Mouse (Mus musculus) megakaryocyte-erythroid progenitor cell, adult 5 weeks (primary cell): ENCODE measurements around the gene H2-M10.6. TPM values are rescaled to one million over a fixed set of nuclear protein-coding genes. Genes with fewer than 3 reads are reported as not detected.

Experiments used
- polyA plus RNA-seq: library from polyadenylated mRNA; stranded (reverse); fragments of >175 nt; gene quantifications from 2 replicates; pipeline ENCODE4 v1.2.3, GENCODE M21; 2012

H2-M10.6 gene
- polyA plus RNA-seq, result not detected in 2 replicates

DNA sequence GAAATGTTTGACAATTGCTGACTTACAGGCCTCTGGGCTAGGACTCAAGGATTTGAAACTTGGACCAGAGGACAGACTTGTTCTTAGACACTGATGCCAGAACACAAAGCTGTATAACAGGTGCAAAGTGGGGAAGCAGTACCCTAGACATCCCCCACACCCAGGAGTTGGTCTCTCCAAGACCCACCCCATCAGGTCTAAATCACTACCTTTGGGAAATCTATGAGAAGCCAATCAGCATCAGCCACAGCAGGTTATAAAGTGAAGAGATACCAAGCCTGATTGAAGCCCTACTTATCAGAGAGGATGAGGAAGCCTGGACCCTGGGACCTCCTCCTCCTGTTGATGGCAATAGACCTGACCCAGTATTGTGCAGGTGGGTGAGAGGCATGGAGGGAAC is at the start of gene H2-M10.6:
H2-M10.6 (plus strand) TSS at position 301 of the 400 bp plus-strand sequence.

DNA sequence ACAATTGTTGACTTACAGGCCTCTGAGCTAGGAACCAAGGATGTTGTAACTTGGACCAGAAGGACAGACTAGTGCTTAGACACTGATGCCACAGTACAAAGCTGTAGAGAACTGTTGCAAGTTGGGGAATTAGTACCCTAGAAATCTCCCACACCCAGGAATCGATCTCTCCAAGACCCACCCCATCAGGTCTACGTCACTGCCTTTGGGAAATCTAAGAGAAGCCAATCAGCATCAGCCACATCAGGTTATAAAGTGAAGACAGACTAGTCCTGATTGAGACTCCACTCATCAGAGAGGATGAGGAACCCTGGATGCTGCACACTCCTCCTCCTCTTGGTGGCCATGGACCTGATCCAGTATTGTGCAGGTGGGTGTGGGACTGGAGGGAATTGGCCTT is 39.4 kb upstream of the H2-M10.6 start, which contains the start of gene H2-M10.5:
H2-M10.5 (plus strand) TSS at position 301 of the 400 bp plus-strand sequence.

DNA sequence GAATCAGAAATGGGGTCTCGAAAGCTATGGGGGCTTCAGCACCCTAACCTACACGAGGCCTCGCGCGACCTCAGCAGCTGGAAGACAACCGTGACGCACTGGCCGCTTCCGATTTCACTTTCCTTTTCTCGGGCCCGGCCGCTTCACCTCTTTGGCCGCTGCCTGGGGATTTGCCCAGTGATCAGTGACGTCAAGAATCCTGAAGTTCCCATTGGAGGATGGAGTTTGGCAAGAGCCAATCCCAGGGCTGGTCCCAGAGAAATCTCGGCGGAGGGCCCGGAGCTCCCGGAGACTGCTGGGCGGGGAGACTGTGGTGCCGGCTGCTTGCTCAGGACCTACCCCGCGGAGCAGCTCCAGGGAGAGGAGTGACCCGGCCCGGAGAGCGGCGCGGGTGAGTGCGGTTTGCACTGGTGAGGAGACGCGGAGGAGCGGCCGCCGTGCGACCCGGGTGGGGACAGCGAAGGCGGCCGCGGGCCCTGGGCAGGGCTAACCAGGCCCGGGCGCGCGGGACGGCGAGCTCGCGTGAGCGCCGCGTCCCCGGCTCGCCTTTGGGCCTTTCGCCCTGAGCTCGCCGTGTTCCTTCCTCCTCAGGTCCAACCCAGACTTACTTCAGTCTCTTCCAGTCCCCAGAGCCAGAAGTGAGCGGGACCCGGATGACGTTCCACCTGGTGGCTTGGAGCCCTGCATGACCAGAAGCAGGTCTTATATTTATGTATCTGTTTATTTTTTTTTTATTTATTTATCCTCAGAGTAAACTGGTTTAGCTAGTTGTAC is 25.1 kb downstream of the H2-M10.6 start, which contains the start of gene Trim26:
Trim26 (plus strand) TSS at position 261 of the 774 bp plus-strand sequence.

Other genes with a start within 250 kb of the H2-M10.6 start
- not detected in 2 replicates for gene H2-M9, start 169.5 kb upstream of the H2-M10.6 start, polyA plus RNA-seq
- not detected in 2 replicates for gene H2-M1, start 140.0 kb upstream of the H2-M10.6 start, polyA plus RNA-seq
- not detected in 2 replicates for gene H2-M10.5, start 39.3 kb upstream of the H2-M10.6 start, polyA plus RNA-seq
- gene Trim26, start 25.0 kb downstream of the H2-M10.6 start, polyA plus RNA-seq, result 19.3 and 20.1 TPM in 2 replicates
- gene Trim15, start 55.0 kb downstream of the H2-M10.6 start, polyA plus RNA-seq, result not detected in 2 replicates
- 0.89 and 1.6 TPM in 2 replicates for gene Trim10, start 57.4 kb downstream of the H2-M10.6 start, polyA plus RNA-seq
- not detected in 2 replicates for gene Trim40, start 78.0 kb downstream of the H2-M10.6 start, polyA plus RNA-seq
- not detected in 2 replicates for gene Trim31, start 85.9 kb downstream of the H2-M10.6 start, polyA plus RNA-seq
- gene Rnf39, start 130.7 kb downstream of the H2-M10.6 start, polyA plus RNA-seq, result 0.09 and 0.45 TPM in 2 replicates
- gene Ppp1r11, start 139.6 kb downstream of the H2-M10.6 start, polyA plus RNA-seq, result 125 and 144 TPM in 2 replicates
- gene Znrd1, start 146.4 kb downstream of the H2-M10.6 start, polyA plus RNA-seq, result 2.9 and 3.1 TPM in 2 replicates
- 0.18 TPM in 1 of 2 replicates, not detected in the other for gene Znrd1as, start 146.4 kb downstream of the H2-M10.6 start, polyA plus RNA-seq
- gene 2410137M14Rik, start 169.1 kb downstream of the H2-M10.6 start, polyA plus RNA-seq, result not detected in 2 replicates
- gene H2-M5, start 177.4 kb downstream of the H2-M10.6 start, polyA plus RNA-seq, result 0.12 TPM in 1 of 2 replicates, not detected in the other
- gene Zfp57, start 189.0 kb downstream of the H2-M10.6 start, polyA plus RNA-seq, result 0.46 and 0.68 TPM in 2 replicates
- gene Mog, start 211.2 kb downstream of the H2-M10.6 start, polyA plus RNA-seq, result not detected in 2 replicates
- 35.7 and 37.7 TPM in 2 replicates for gene Gabbr1, start 233.8 kb downstream of the H2-M10.6 start, polyA plus RNA-seq